Mouse (Mus musculus) heart, embryonic 14.5 days (tissue): Measurements from ENCODE around the gene Casq1. TPM values are rescaled to one million over a fixed set of nuclear protein-coding genes. Genes with fewer than 3 reads are reported as not detected.
A peak's percentile ranks its signal among the peaks of the same experiment; 100 is the strongest.

ENCODE experiments used
- ATAC-seq: fragments of 200-750 bp; cut with Nextera tagmentation; 2 replicates; pipeline ENCODE4 v1.8.0; 2017; ENCODE audit warnings: low read depth, moderate TSS enrichment; ENCODE audit not compliant: insufficient number of reproducible peaks, insufficient read depth, low FRiP score
- H3K27ac ChIP-seq, 2 experiments: fragments of 200-500 bp in 1 of 2; fragments of 300-500 bp in 1 of 2; sonication (generic) in 1 of 2; replicated peaks in 1 of 2; 2 replicates each; pipeline ENCODE4 v1.5.1; 2012 to 2014; ENCODE audit warnings: low read depth in 2 of 2, low read length in 2 of 2, control low read depth in 1 of 2, mild to moderate bottlenecking in 1 of 2, mixed read lengths in 1 of 2; ENCODE audit not compliant: control insufficient read depth in 1 of 2, insufficient read depth in 1 of 2
- H3K27me3 ChIP-seq: fragments of 300-500 bp; sonication (generic); 2 replicates; pipeline ENCODE4 v1.6.1; 2014; ENCODE audit warnings: mild to moderate bottlenecking, low read length, control low read depth; ENCODE audit not compliant: control insufficient read depth, insufficient read depth
- H3K36me3 ChIP-seq: fragments of 300-500 bp; sonication (generic); 2 replicates; pipeline ENCODE4 v1.6.1; 2014; ENCODE audit warnings: mild to moderate bottlenecking, control low read depth, low read length, mixed read lengths; ENCODE audit not compliant: control insufficient read depth, insufficient read depth
- H3K4me1 ChIP-seq, 2 experiments: fragments of 200-500 bp in 1 of 2; fragments of 300-500 bp in 1 of 2; sonication (generic) in 1 of 2; 2 replicates each; pipeline ENCODE4 v1.6.1; 2012 to 2014; ENCODE audit warnings: low read length in 2 of 2, control low read depth in 1 of 2, mixed read lengths in 1 of 2; ENCODE audit not compliant: control insufficient read depth in 2 of 2, insufficient read depth in 2 of 2
- H3K4me2 ChIP-seq: fragments of 300-500 bp; sonication (generic); 2 replicates; pipeline ENCODE4 v1.6.1; 2014; ENCODE audit warnings: mild to moderate bottlenecking, low read length
- H3K4me3 ChIP-seq, 2 experiments: fragments of 200-500 bp in 1 of 2; fragments of 300-500 bp in 1 of 2; sonication (generic) in 1 of 2; 2 replicates each; pipeline ENCODE4 v1.5.1; 2012 to 2014; ENCODE audit warnings: low read length in 2 of 2, mild to moderate bottlenecking in 2 of 2, control low read depth in 1 of 2, low read depth in 1 of 2, moderate library complexity in 1 of 2; ENCODE audit not compliant: control insufficient read depth in 1 of 2, insufficient read depth in 1 of 2
- H3K9ac ChIP-seq: fragments of 300-500 bp; sonication (generic); 2 replicates; pipeline ENCODE4 v1.6.1; 2014; ENCODE audit warnings: mild to moderate bottlenecking, low read length
- H3K9me3 ChIP-seq: fragments of 300-500 bp; sonication (generic); 2 replicates; pipeline ENCODE4 v1.6.1; 2016; ENCODE audit warnings: low read length, control low read depth; ENCODE audit not compliant: control insufficient read depth
- WGBS: fragments of 180-500 bp; shearing (Covaris S2); extraction: QIAGEN DNeasy Blood & Tissue Kit; methylation state at CpG from one replicate; pipeline ENCODE4 v1.1.7; 2014; 5-methylcytosine and 5-hydroxymethylcytosine counted together
- polyA plus RNA-seq: library from polyadenylated mRNA; unstranded; fragments of >200 nt; fragmentation: Nextera tagmentation; extraction: Ambion mirVana; gene quantifications from 2 replicates; pipeline ENCODE4 v1.2.1, GENCODE M21; 2014

Gene Casq1
- polyA plus RNA-seq, 1 experiment from 2014 or later: 148 TPM

DNA sequence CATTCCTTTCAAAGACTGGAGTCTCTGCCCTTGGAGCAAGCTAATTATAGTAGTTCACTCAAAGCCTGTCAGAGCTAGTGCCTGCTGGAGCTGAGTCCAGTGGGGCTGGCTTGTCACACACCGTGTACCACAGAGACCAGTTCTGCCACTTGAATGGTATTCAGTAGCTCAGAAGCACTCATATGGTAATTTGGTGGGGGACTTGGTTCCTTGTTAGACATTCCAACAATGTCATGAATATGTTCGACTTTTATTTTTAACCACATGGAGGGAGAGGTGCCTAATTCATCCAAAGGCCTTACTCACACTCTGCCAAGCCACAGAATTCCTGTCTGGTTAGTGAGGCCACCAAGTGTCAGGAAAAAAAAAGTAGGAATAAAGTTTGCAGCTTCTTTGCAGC, 22.7 kb upstream of the Casq1 start:
- Histone ChIP-seq H3K9me3 (no peaks in the 10 kb centered on the region), H3K27me3 (no peaks in the 10 kb centered on the region), H3K36me3 (no peaks in the 10 kb centered on the region), H3K4me1 (peaks cover 12 to 26% of the 10 kb centered on the region in 2 experiments), H3K9ac (peak overlapping the region; percentile 31; the same call in 1 of the 2 replicates), H3K4me2 (no peak overlapping the region; the same call in 1 of the 2 replicates), H3K27ac (peak overlapping the region; percentile 96 to 97), H3K4me3 (no peak overlapping the region)
- WGBS: 27% methylated on average over 2 of the region's 2 CpGs
- peak; percentile 69 for ATAC-seq

DNA sequence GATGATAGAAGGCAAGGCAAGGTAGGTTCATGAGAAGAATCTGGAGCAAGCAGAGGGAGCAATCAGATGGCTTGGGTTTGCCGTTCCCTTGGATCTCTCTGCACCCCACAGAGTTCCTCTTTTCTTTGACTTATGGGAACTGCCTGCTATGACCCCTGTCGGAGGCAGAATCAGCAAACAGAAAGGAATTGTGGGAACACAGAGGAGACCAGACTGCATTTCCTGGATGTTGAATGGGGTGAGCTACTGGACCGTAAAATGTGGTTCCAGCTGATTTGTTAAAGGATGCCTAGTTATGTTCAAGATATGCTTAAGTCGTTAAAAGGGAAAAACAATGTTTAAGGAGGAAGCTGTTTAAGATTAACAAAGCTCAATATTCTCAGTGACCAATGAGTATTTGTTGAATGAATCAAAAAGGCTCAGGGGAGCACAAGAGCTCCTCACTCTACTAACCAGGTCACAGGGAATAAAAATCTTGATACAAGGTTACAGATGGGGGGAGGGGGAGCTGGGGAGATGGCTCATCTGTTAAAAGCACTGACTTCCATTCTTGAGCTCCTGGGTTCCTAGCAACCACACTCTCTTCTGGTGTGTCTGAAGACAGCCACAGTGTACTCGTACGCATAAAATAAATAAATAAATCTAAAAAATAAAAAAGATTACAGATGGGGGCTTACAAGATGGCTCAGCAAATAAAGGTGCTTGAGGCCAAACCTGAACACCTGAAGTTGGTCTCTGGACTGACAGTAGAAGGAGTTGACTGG, 21.5 kb upstream of the Casq1 start:
- 76% methylated on average over 6 of the region's 6 CpGs for WGBS

DNA sequence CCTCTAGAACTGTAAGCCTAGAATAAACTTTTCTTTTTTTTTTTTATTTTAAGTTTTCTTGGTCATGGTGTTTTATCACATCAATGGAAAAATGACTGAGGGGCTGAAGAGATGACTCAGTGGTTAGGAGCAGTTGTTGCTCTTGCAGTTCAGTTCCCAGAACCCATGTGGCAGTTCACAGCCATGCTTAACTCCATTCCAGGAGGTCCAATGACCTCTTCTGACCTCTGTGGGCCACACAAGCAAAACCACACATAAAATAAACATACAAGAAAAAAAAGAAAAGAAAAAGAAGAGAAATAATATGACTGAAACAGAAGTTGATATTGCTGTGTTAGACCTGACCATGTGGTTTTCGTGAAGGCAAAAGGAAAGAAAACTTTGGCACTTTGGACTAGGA, 9.5 kb upstream of the Casq1 start:
- no peak overlapping the region for H3K9ac ChIP-seq
- whole genome bisulfite sequencing: 80% methylated on average over 1 of the region's 1 CpGs
- H3K27ac ChIP-seq: no peak overlapping the region
- no peaks in the 10 kb centered on the region for H3K36me3 ChIP-seq
- H3K4me1 ChIP-seq: peaks cover 8 to 14% of the 10 kb centered on the region in 2 experiments
- H3K27me3 ChIP-seq: no peaks in the 10 kb centered on the region
- H3K9me3 ChIP-seq: no peaks in the 10 kb centered on the region
- no peak for ATAC-seq
- no peak overlapping the region for H3K4me2 ChIP-seq
- H3K4me3 ChIP-seq: no peak overlapping the region

More for the DNA sequence above, 21.5 kb upstream of the Casq1 start:
- Histone ChIP-seq H3K4me1 (peaks cover 12 to 26% of the 10 kb centered on the region in 2 experiments), H3K4me2 (no peak overlapping the region), H3K36me3 (no peaks in the 10 kb centered on the region), H3K27me3 (no peaks in the 10 kb centered on the region), H3K9ac (no peak overlapping the region), H3K4me3 (no peak overlapping the region), H3K9me3 (no peaks in the 10 kb centered on the region), H3K27ac (peak overlapping the region in 1 of 2 experiments; percentile 97; a peak in 2 of 4 replicates)
- ATAC-seq: no peak

DNA sequence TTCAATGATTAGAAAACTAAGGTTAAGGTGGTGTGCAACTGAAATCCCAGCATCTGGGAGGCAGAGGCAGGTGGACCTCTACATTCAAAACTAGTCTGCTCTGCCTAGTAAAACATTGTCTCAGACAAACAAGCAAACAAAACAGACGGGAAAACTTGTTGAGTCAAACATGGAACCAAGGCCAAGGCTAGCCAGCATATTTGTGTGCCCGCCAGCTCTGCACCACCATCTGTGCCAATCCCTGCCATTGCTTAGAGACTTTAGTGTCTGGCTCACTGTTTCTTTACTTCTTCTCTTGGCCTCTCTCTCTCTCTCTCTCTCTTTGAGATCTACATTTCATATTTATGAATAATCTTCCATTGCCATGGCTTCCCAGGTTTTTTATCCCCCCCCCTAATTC, 8.5 kb upstream of the Casq1 start:
- H3K27ac ChIP-seq: no peak overlapping the region
- H3K27me3 ChIP-seq: no peaks in the 10 kb centered on the region
- no peaks in the 10 kb centered on the region for H3K36me3 ChIP-seq
- WGBS: 87% methylated on average over 2 of the region's 2 CpGs
- H3K4me2 ChIP-seq: no peak overlapping the region
- H3K4me3 ChIP-seq: no peak overlapping the region
- H3K9ac ChIP-seq: no peak overlapping the region
- no peaks in the 10 kb centered on the region for H3K9me3 ChIP-seq
- ATAC-seq: no peak
- peaks cover 12 to 21% of the 10 kb centered on the region in 2 experiments for H3K4me1 ChIP-seq

DNA sequence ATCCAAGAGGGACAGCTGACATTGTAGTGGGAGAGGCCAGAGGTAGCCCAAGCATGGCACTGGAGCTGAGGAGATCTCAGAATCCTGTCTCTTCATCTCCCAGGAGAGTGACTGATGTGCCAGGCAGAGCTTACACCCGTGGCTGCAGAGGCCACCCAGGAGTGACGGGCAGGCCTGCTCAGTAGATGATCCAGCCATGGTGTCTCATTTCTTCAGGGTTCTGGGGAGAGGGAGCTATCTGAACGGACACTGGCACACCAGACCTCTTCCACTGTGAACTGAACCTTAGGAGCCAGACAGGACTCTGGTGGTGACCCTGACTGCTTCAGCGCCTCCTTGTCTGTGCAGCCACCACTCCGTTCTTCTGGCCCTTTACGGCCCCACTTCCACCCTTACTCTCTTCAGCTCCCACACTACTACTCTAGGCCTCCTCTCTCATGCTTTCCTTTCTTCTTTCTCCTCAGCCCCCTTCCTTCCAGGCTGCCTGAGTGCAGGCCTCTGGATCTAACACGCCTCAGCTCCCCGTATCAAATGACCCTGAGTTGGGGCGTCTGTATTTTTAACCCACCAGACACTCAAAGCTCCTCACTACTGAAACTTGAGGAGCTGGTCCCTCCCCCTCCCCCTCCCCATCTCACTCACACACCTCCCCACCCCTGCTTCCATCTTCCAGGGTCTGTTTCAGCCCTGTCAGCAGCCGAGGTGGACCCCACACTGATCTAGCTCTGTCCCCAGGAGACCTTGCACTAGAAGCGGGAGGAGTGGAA, 1.8 kb upstream of the Casq1 start:
- Histone ChIP-seq H3K36me3 (no peaks in the 10 kb centered on the region), H3K27ac (peak overlapping the region; percentile 90 to 97), H3K27me3 (no peaks in the 10 kb centered on the region), H3K9me3 (no peaks in the 10 kb centered on the region), H3K9ac (peak overlapping the region; percentile 52), H3K4me2 (no peak overlapping the region; the same call in 1 of the 2 replicates), H3K4me3 (no peak overlapping the region), H3K4me1 (peaks cover 51 to 62% of the 10 kb centered on the region in 2 experiments)
- ATAC-seq: no peak
- 35% methylated on average over 11 of the region's 11 CpGs for WGBS

DNA sequence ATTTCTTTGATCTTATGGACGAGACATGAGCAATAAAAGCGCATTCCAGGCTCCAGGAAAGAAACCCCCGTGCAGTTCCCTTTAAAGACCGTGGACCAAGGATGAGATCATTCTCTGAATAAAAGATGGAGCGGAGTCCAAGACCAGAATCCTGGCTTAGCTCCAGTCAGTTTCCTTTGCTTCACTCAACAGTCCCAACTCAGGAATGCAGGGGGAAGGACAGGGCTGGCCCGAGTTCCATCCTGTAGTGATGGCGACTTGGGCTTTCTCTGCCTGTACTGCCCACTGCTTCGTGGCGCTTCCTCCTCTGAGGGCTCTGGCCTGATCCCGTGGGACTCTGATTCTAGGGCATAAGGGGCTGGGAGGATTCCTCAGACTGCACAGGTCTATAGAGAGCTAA, 746 bp upstream of the Casq1 start:
- 11% methylated on average over 10 of the region's 10 CpGs for WGBS
- peak overlapping the region; percentile 65 for H3K9ac ChIP-seq
- peak overlapping the region; percentile 52 for H3K4me2 ChIP-seq
- H3K27me3 ChIP-seq: no peaks in the 10 kb centered on the region
- ATAC-seq: peak; percentile 76
- H3K9me3 ChIP-seq: no peaks in the 10 kb centered on the region
- H3K27ac ChIP-seq: peak overlapping the region; percentile 90 to 97
- no peaks in the 10 kb centered on the region for H3K36me3 ChIP-seq
- no peak overlapping the region for H3K4me3 ChIP-seq
- peaks cover 51 to 67% of the 10 kb centered on the region in 2 experiments for H3K4me1 ChIP-seq

DNA sequence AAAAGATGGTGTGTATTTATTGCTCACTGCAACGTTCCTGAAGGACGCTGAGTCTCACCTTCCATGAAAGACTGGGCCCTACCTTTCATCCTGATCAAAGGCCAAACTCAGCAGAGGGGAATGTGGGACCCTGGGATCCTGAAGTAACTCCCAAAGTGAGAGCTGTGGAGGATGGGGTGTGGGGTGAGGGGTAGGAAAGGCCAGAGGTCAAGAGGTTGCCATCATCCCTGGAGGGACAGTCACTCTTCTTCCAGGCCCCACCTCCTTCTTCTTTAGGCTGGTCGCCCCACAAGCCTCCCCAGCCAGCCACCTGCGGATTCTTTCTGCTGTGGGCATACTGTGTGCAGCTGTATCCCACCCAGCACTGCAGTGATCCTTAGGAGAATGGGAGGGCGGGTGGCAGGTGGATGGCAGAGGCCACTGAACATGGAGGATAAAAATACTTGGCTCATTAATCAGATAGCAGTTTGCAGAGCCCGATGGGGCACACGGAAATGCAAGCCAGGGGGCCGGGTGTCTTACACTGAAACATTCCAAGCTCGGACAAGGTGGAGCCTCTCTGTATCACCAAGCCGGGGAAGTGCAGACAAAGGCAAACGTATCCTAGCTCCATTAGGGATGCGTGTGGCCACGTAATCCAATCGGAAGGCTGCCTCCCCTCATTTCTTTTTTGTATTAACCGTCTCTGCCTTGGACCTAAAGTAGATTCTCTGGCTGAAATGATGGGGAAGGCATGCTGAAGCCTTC, 1.3 kb downstream of the Casq1 start:
- ATAC-seq: no peak
- peak overlapping the region; percentile 9 to 10; a peak in 3 of 4 replicates for H3K4me3 ChIP-seq
- no peaks in the 10 kb centered on the region for H3K27me3 ChIP-seq
- H3K9me3 ChIP-seq: no peaks in the 10 kb centered on the region
- peak overlapping the region; percentile 77 to 90 for H3K27ac ChIP-seq
- H3K4me1 ChIP-seq: peaks cover 56 to 75% of the 10 kb centered on the region in 2 experiments
- H3K4me2 ChIP-seq: peak overlapping the region; percentile 52
- H3K9ac ChIP-seq: peak overlapping the region; percentile 65
- WGBS: 36% methylated on average over 15 of the region's 15 CpGs
- H3K36me3 ChIP-seq: no peaks in the 10 kb centered on the region
